Comparison of ENCODE assay signal across 7 mouse cellular contexts in genomic region chr14:20180751-20181162, GRCm38 (mm10). TPM values are rescaled to one million over a fixed set of nuclear protein-coding genes. Genes with fewer than 3 reads are reported as not detected.
A peak's percentile ranks its signal among the peaks of the same experiment; 100 is the strongest.
DNase-seq lines count a peak whose midpoint lies in the region; ATAC-seq and TF ChIP-seq lines count a peak whose summit lies in the region.

No protein-coding gene starts in this region.

- no peak for TF ChIP-seq CTCF in G1E (IDR thresholded peaks at IDR 0.05; ENCODE audit: low read depth, low read length)

- peak overlapping the region; percentile 38; the same call in 1 of the 2 replicates for H3K9ac ChIP-seq in forebrain, embryonic 16.5 days (replicated peaks; ENCODE audit: low read depth, low read length)

- no peaks in the 10 kb centered on the region for H3K9me3 ChIP-seq in G1E (replicated peaks)
- no peaks in the 10 kb centered on the region for H3K9me3 ChIP-seq in forebrain, embryonic 16.5 days (ENCODE audit: control insufficient read depth, low read length)
- H3K9me3 ChIP-seq in megakaryocyte, embryonic 14.5 days = no peaks in the 10 kb centered on the region

- DNase-seq in G1E (ENCODE audit: low spot score) = no peak
- DNase-seq in adrenal gland, postnatal 25 days = peak; percentile 56
- peak; percentile 58 for DNase-seq in kidney, postnatal 10 days
- DNase-seq in splenic B cell, adult 2 months (ENCODE audit: low read depth, low spot score) = peak; percentile 41
- DNase-seq in right cerebral cortex, postnatal 10 days (ENCODE audit: low spot score in 2 of 2) = no peak

- H3K4me2 ChIP-seq in forebrain, embryonic 16.5 days (ENCODE audit: low read length) = peak overlapping the region; percentile 80

- WGBS in forebrain, embryonic 16.5 days = under 1% methylated on average over 24 of the region's 24 CpGs

- H3K4me1 ChIP-seq in G1E (ENCODE audit: insufficient read depth, low read depth, low read length) = peaks cover 72% of the 10 kb centered on the region
- H3K4me1 ChIP-seq in forebrain, embryonic 16.5 days (replicated peaks; ENCODE audit: control insufficient read depth, insufficient read depth, low read length) = peaks cover 21% of the 10 kb centered on the region
- H3K4me1 ChIP-seq in megakaryocyte, embryonic 14.5 days = peaks cover 79% of the 10 kb centered on the region

- H3K36me3 ChIP-seq in G1E (replicated peaks) = peaks cover 23% of the 10 kb centered on the region
- H3K36me3 ChIP-seq in forebrain, embryonic 16.5 days (ENCODE audit: control insufficient read depth, insufficient read depth) = no peaks in the 10 kb centered on the region
- peaks cover 11% of the 10 kb centered on the region for H3K36me3 ChIP-seq in megakaryocyte, embryonic 14.5 days (replicated peaks; ENCODE audit: low read length)
- no peaks in the 10 kb centered on the region for H3K36me3 ChIP-seq in splenic B cell, adult 2 months (ENCODE audit: control insufficient read depth, insufficient read depth, low read length, poor library complexity, severe bottlenecking)

- peak; percentile 16; the same call in 1 of the 2 replicates for ATAC-seq in G1E (ENCODE audit: extremely low read depth, insufficient number of reproducible peaks, low FRiP score, poor library complexity, severe bottlenecking)
- no peak for ATAC-seq in forebrain, embryonic 16.5 days

- no peak overlapping the region for H3K27ac ChIP-seq in forebrain, embryonic 16.5 days (ENCODE audit: low read length)

- peak overlapping the region; percentile 82 for H3K4me3 ChIP-seq in G1E (ENCODE audit: low read depth, low read length)
- H3K4me3 ChIP-seq in forebrain, embryonic 16.5 days (replicated peaks; ENCODE audit: low read length) = peak overlapping the region; percentile 51
- H3K4me3 ChIP-seq in megakaryocyte, embryonic 14.5 days (replicated peaks) = peak overlapping the region; percentile 96

- no peaks in the 10 kb centered on the region for H3K27me3 ChIP-seq in G1E (ENCODE audit: insufficient read depth, low read length)
- no peaks in the 10 kb centered on the region for H3K27me3 ChIP-seq in forebrain, embryonic 16.5 days (replicated peaks; ENCODE audit: control insufficient read depth, insufficient read depth, low read length)
- H3K27me3 ChIP-seq in megakaryocyte, embryonic 14.5 days (replicated peaks) = no peaks in the 10 kb centered on the region
- H3K27me3 ChIP-seq in splenic B cell, adult 2 months (ENCODE audit: control insufficient read depth, insufficient read depth, low read length, poor library complexity, severe bottlenecking) = no peaks in the 10 kb centered on the region

RNA-seq across cellular contexts. Expression of gene Kcnk5, which starts 0.9 kb away (rescaled TPM):
- total RNA-seq in G1E (2014; fragmentation: Nextera tagmentation) = 4.3 and 5.0 TPM in 2 replicates
- 7.5 and 7.9 TPM in 2 replicates for total RNA-seq in G1E (2017)
- 12.1 and 12.5 TPM in 2 replicates for polyA plus RNA-seq in G1E (2012)
- 5.9 and 12.0 TPM in 2 replicates for total RNA-seq in adrenal gland, postnatal 25 days (2021)
- polyA plus RNA-seq in forebrain, embryonic 16.5 days (2015; fragmentation: Nextera tagmentation; extraction: Ambion mirVana) = 2.5 TPM in 2 replicates
- polyA plus RNA-seq in megakaryocyte, embryonic 14.5 days (2012; ENCODE audit: insufficient read depth, low replicate concordance) = 13.5 and 15.9 TPM in 2 replicates

RNA-seq across cellular contexts. Expression of gene Saysd1, which starts 42.4 kb away (rescaled TPM):
- total RNA-seq in G1E (2014; fragmentation: Nextera tagmentation) (1.7 and 2.8 TPM in 2 replicates), G1E (2017) (2.8 and 3.4 TPM in 2 replicates)
- 7.9 and 9.6 TPM in 2 replicates for polyA plus RNA-seq in G1E (2012)
- 8.2 and 9.0 TPM in 2 replicates for total RNA-seq in adrenal gland, postnatal 25 days (2021)
- 14.3 and 15.3 TPM in 2 replicates for polyA plus RNA-seq in forebrain, embryonic 16.5 days (2015; fragmentation: Nextera tagmentation; extraction: Ambion mirVana)
- polyA plus RNA-seq in megakaryocyte, embryonic 14.5 days (2012; ENCODE audit: insufficient read depth, low replicate concordance) = 9.9 and 29.2 TPM in 2 replicates

Comparison
In these comparisons a context has a peak if more than half of its experiments do, and no peak if none do; other contexts are left out.
1. DNase-seq: peak in adrenal gland, postnatal 25 days (single experiment), kidney, postnatal 10 days (single experiment) and splenic B cell, adult 2 months (single experiment); none in G1E (single experiment) and right cerebral cortex, postnatal 10 days (0 of 2).
2. Peak in every context shown above with its lines, with median percentiles within 50 percentile points of each other: H3K4me3 ChIP-seq.